Mouse (Mus musculus): ENCODE data around the gene Gspt1.

GRCm38 (mm10) chr16:11253898-11254722 is at the start of gene Gspt1:
- peak; percentile 97 for TF ChIP-seq POLR2A (IDR thresholded peaks at IDR 0.05; ENCODE audit: insufficient read depth, low read depth, low read length)
- peak; percentile 27; the same call in 1 of the 2 replicates for TF ChIP-seq CTCF (IDR thresholded peaks at IDR 0.05)
- peak; percentile 34; the same call in 1 of the 2 replicates for TF ChIP-seq EP300 (IDR thresholded peaks at IDR 0.05; ENCODE audit: insufficient read depth, low read depth, low read length)

Data from heart, adult 2 months (tissue).